Mouse (Mus musculus) intestine, postnatal 0 days (tissue): ENCODE data around the gene Snrk. TPM values are rescaled to one million over a fixed set of nuclear protein-coding genes. Genes with fewer than 3 reads are reported as not detected.

ENCODE experiments used
- ATAC-seq: fragments of 200-750 bp; cut with Nextera tagmentation; 2 replicates; pipeline ENCODE4 v1.8.0; 2017; ENCODE audit warnings: mild to moderate bottlenecking, moderate TSS enrichment, moderate library complexity
- H3K27ac ChIP-seq: fragments of 300-500 bp; sonication (generic); 2 replicates; pipeline ENCODE4 v1.5.1; 2014; ENCODE audit warnings: mild to moderate bottlenecking, low read depth, low read length, moderate library complexity
- H3K27me3 ChIP-seq: fragments of 300-500 bp; sonication (generic); replicated peaks from 2 replicates; pipeline ENCODE4 v1.6.1; 2014; ENCODE audit warnings: low read length, mixed read lengths; ENCODE audit not compliant: control insufficient read depth, insufficient read depth
- H3K36me3 ChIP-seq: fragments of 300-500 bp; sonication (generic); 2 replicates; pipeline ENCODE4 v1.6.1; 2014; ENCODE audit warnings: mild to moderate bottlenecking, moderate library complexity; ENCODE audit not compliant: control insufficient read depth, insufficient read depth
- H3K4me1 ChIP-seq: fragments of 300-500 bp; sonication (generic); replicated peaks from 2 replicates; pipeline ENCODE4 v1.6.1; 2014; ENCODE audit warnings: antibody characterized with exemption, low read length, mixed read lengths; ENCODE audit not compliant: control insufficient read depth, insufficient read depth
- H3K4me2 ChIP-seq: fragments of 300-500 bp; sonication (generic); replicated peaks from 2 replicates; pipeline ENCODE4 v1.6.1; 2014; ENCODE audit warnings: low read depth, mild to moderate bottlenecking, moderate library complexity
- H3K4me3 ChIP-seq: fragments of 300-500 bp; sonication (generic); 2 replicates; pipeline ENCODE4 v1.5.1; 2014; ENCODE audit warnings: low read depth, low read length
- H3K9ac ChIP-seq: fragments of 300-500 bp; sonication (generic); 2 replicates; pipeline ENCODE4 v1.6.1; 2014; ENCODE audit warnings: mild to moderate bottlenecking, low read depth, low read length
- H3K9me3 ChIP-seq: fragments of 300-500 bp; sonication (generic); 2 replicates; pipeline ENCODE4 v1.6.1; 2016; ENCODE audit warnings: mixed run types; ENCODE audit not compliant: control insufficient read depth
- CTCF ChIP-seq: sonication (generic); IDR thresholded peaks from 2 replicates; pipeline ENCODE4 v1.5.1; 2016; ENCODE audit warnings: low read depth, mild to moderate bottlenecking, control low read depth, antibody characterized with exemption, moderate library complexity
- WGBS: fragments of 180-500 bp; shearing (Covaris S2); extraction: QIAGEN DNeasy Blood & Tissue Kit; methylation state at CpG from one replicate; pipeline ENCODE4 v1.1.7; 2014; 5-methylcytosine and 5-hydroxymethylcytosine counted together
- polyA plus RNA-seq: library from polyadenylated mRNA; unstranded; fragments of >200 nt; fragmentation: Nextera tagmentation; extraction: Ambion mirVana; gene quantifications from 2 replicates; pipeline ENCODE4 v1.2.1, GENCODE M21; 2015

The Snrk gene
- polyA plus RNA-seq, result 35.4 and 35.6 TPM in 2 replicates

GRCm38 (mm10) chr9:122117112-122117616 lies at the start of gene Snrk:
Gene Snrk (plus strand): TSS chr9:122117266.
- no peaks in the 10 kb centered on the region; the same call in 1 of the 2 replicates for H3K4me1 ChIP-seq
- WGBS, result 0% methylated on average over 37 of the region's 67 CpGs
- peak within 1 kb of the TSS; percentile 77 for H3K4me3 ChIP-seq
- no peaks in the 10 kb centered on the region; the same call in 1 of the 2 replicates for H3K36me3 ChIP-seq
- no peaks in the 10 kb centered on the region for H3K27me3 ChIP-seq
- TF ChIP-seq CTCF, result no peak; the same call in 1 of the 2 replicates
- H3K4me2 ChIP-seq, result peak within 1 kb of the TSS; percentile 74
- H3K9me3 ChIP-seq, result no peaks in the 10 kb centered on the region
- ATAC-seq, result peak; percentile 89
- peak within 1 kb of the TSS; percentile 93 for H3K9ac ChIP-seq
- H3K27ac ChIP-seq, result peak within 1 kb of the TSS; percentile 94

- Histone ChIP-seq H3K36me3 (no peaks in the 10 kb centered on the region), H3K4me2 (no peak overlapping the region), H3K27ac (no peak overlapping the region), H3K4me3 (no peak overlapping the region), H3K9me3 (no peaks in the 10 kb centered on the region), H3K27me3 (no peaks in the 10 kb centered on the region), H3K9ac (no peak overlapping the region), H3K4me1 (no peaks in the 10 kb centered on the region)
- 71% methylated on average over 2 of the region's 2 CpGs for WGBS
- TF ChIP-seq CTCF, result no peak
- no peak for ATAC-seq
These were observed 49.4 kb upstream of the Snrk start for GRCm38 (mm10) chr9:122067654-122068053.

GRCm38 (mm10) chr9:122069560-122070174 lies 47.4 kb upstream of the Snrk start:
- Histone ChIP-seq H3K4me1 (no peaks in the 10 kb centered on the region), H3K27ac (no peak overlapping the region), H3K9me3 (no peaks in the 10 kb centered on the region), H3K9ac (no peak overlapping the region), H3K4me3 (no peak overlapping the region), H3K27me3 (no peaks in the 10 kb centered on the region), H3K4me2 (no peak overlapping the region), H3K36me3 (no peaks in the 10 kb centered on the region)
- peak; percentile 69 for ATAC-seq
- TF ChIP-seq CTCF, result no peak
- WGBS, result 47% methylated on average over 11 of the region's 11 CpGs

- no peak overlapping the region for H3K9ac ChIP-seq
- H3K9me3 ChIP-seq, result no peaks in the 10 kb centered on the region
- no peak overlapping the region for H3K27ac ChIP-seq
- 33% methylated on average over 2 of the region's 2 CpGs for WGBS
- no peaks in the 10 kb centered on the region for H3K27me3 ChIP-seq
- no peaks in the 10 kb centered on the region for H3K4me1 ChIP-seq
- H3K4me3 ChIP-seq, result no peak overlapping the region
- H3K4me2 ChIP-seq, result no peak overlapping the region
- H3K36me3 ChIP-seq, result no peaks in the 10 kb centered on the region
- TF ChIP-seq CTCF, result no peak
- no peak for ATAC-seq
These were observed 43.1 kb upstream of the Snrk start for GRCm38 (mm10) chr9:122073980-122074379.

- Histone ChIP-seq H3K4me1 (no peaks in the 10 kb centered on the region), H3K36me3 (no peaks in the 10 kb centered on the region), H3K4me2 (no peak overlapping the region), H3K9me3 (no peaks in the 10 kb centered on the region), H3K9ac (no peak overlapping the region), H3K4me3 (no peak overlapping the region), H3K27ac (no peak overlapping the region), H3K27me3 (no peaks in the 10 kb centered on the region)
- TF ChIP-seq CTCF, result no peak
- 86% methylated on average over 13 of the region's 13 CpGs for WGBS
- ATAC-seq, result no peak
These were observed 42.5 kb upstream of the Snrk start for GRCm38 (mm10) chr9:122074575-122074974.

- no peak for TF ChIP-seq CTCF
- H3K4me2 ChIP-seq, result no peak overlapping the region
- 74% methylated on average over 5 of the region's 5 CpGs for WGBS
- H3K9ac ChIP-seq, result no peak overlapping the region
- no peaks in the 10 kb centered on the region for H3K4me1 ChIP-seq
- ATAC-seq, result no peak
- H3K4me3 ChIP-seq, result no peak overlapping the region
- no peaks in the 10 kb centered on the region for H3K27me3 ChIP-seq
- H3K9me3 ChIP-seq, result no peaks in the 10 kb centered on the region
- H3K27ac ChIP-seq, result no peak overlapping the region
- no peaks in the 10 kb centered on the region for H3K36me3 ChIP-seq
These were observed 38.6 kb upstream of the Snrk start for GRCm38 (mm10) chr9:122078456-122078855.
